Mouse (Mus musculus) kidney, embryonic 14.5 days (tissue): ENCODE measurements around the gene Tcf3. TPM values are rescaled to one million over a fixed set of nuclear protein-coding genes. Genes with fewer than 3 reads are reported as not detected.

Experiments used
- ATAC-seq: fragments of 200-750 bp; cut with Nextera tagmentation; 2 replicates; pipeline ENCODE4 v1.8.0; 2017; ENCODE audit warnings: moderate number of reproducible peaks, mild to moderate bottlenecking, moderate TSS enrichment, moderate library complexity; ENCODE audit not compliant: low FRiP score, low TSS enrichment
- H3K27ac ChIP-seq: fragments of 300-500 bp; sonication (generic); 2 replicates; pipeline ENCODE4 v1.5.1; 2014; ENCODE audit warnings: low read depth, mild to moderate bottlenecking, low read length, moderate library complexity, mixed read lengths
- H3K27me3 ChIP-seq: fragments of 300-500 bp; sonication (generic); 2 replicates; pipeline ENCODE4 v1.6.1; 2014; ENCODE audit warnings: mild to moderate bottlenecking, low read length; ENCODE audit not compliant: control insufficient read depth, insufficient read depth
- H3K36me3 ChIP-seq: fragments of 300-500 bp; sonication (generic); 2 replicates; pipeline ENCODE4 v1.6.1; 2014; ENCODE audit warnings: low read length, mixed read lengths; ENCODE audit not compliant: control insufficient read depth, insufficient read depth
- H3K4me1 ChIP-seq: fragments of 300-500 bp; sonication (generic); 2 replicates; pipeline ENCODE4 v1.6.1; 2014; ENCODE audit warnings: low read length, mixed read lengths; ENCODE audit not compliant: control insufficient read depth, insufficient read depth
- H3K4me2 ChIP-seq: fragments of 300-500 bp; sonication (generic); replicated peaks from 2 replicates; pipeline ENCODE4 v1.6.1; 2014; ENCODE audit warnings: low read depth, mild to moderate bottlenecking, low read length
- H3K4me3 ChIP-seq: fragments of 300-500 bp; sonication (generic); 2 replicates; pipeline ENCODE4 v1.5.1; 2014; ENCODE audit warnings: mild to moderate bottlenecking, low read length
- H3K9ac ChIP-seq: fragments of 300-500 bp; sonication (generic); 2 replicates; pipeline ENCODE4 v1.6.1; 2014; ENCODE audit warnings: low read depth, mild to moderate bottlenecking, low read length, moderate library complexity
- H3K9me3 ChIP-seq: fragments of 300-500 bp; sonication (generic); 2 replicates; pipeline ENCODE4 v1.6.1; 2016; ENCODE audit warnings: low read length; ENCODE audit not compliant: control insufficient read depth
- WGBS: fragments of 180-500 bp; shearing (Covaris S2); extraction: QIAGEN DNeasy Blood & Tissue Kit; methylation state at CpG from one replicate; pipeline ENCODE4 v1.1.7; 2014; 5-methylcytosine and 5-hydroxymethylcytosine counted together
- polyA plus RNA-seq: library from polyadenylated mRNA; unstranded; fragments of >200 nt; fragmentation: Nextera tagmentation; extraction: Ambion mirVana; gene quantifications from 2 replicates; pipeline ENCODE4 v1.2.1, GENCODE M21; 2014

Tcf3 gene
- polyA plus RNA-seq, 1 experiment from 2014 or later, result 162 TPM

DNA sequence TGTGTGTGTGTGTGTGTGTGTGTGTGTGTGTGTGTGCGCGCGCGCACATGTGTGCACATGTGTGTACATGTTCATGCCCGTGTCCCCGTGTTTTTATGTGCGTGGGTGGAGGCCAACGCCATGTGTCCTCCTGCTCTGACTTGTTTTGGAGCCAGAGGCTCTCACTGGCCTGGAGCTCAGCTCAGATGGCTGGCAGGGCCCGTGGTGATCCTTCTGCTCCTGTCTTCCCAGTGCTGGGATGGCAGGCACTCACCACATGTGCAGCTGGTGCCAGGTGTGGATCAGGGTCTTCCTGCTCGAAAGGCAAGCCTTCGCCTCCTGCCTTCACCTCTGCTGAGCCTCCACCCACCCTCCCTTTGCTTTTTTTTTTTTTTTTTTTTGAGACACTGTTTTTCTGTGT is 26.2 kb upstream of the Tcf3 start:
- no peak overlapping the region for H3K9ac ChIP-seq
- no peak for ATAC-seq
- no peaks in the 10 kb centered on the region for H3K9me3 ChIP-seq
- no peaks in the 10 kb centered on the region for H3K36me3 ChIP-seq
- H3K27ac ChIP-seq, result no peak overlapping the region
- 0 out of 2 replicates have a peak, but pooled peaks cover 2% of the 10 kb centered on the region for H3K4me1 ChIP-seq
- H3K27me3 ChIP-seq, result peaks cover 15% of the 10 kb centered on the region
- 90% methylated on average over 11 of the region's 11 CpGs for WGBS
- H3K4me2 ChIP-seq, result no peak overlapping the region
- no peak overlapping the region for H3K4me3 ChIP-seq

DNA sequence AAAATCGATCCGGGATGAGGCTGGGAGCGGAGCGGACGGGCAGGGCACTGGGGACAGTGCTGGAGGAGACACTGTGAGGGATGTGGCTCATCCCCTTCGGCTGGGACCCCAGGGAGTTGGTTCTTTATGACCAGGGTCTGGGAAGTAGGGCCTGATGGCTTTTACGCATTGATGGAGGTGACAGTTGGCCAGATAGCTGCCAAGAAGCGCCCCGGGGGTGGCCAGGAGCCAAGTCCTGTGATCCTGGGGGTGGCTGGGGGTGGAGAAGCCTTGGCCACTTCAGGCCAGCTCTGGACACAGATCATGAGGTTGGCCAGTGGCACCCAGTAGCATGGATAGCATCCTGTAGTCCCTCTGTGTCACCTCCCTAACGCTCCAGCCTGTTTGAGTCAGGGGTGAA is 25.8 kb upstream of the Tcf3 start:
- H3K4me3 ChIP-seq, result no peak overlapping the region
- ATAC-seq, result no peak
- no peaks in the 10 kb centered on the region for H3K4me1 ChIP-seq
- no peaks in the 10 kb centered on the region for H3K36me3 ChIP-seq
- H3K27me3 ChIP-seq, result peaks cover 15% of the 10 kb centered on the region
- H3K9ac ChIP-seq, result no peak overlapping the region
- H3K9me3 ChIP-seq, result no peaks in the 10 kb centered on the region
- H3K27ac ChIP-seq, result no peak overlapping the region
- H3K4me2 ChIP-seq, result no peak overlapping the region
- 52% methylated on average over 10 of the region's 10 CpGs for WGBS

GRCm38 (mm10) chr10:80455697-80456096 is 22.2 kb upstream of the Tcf3 start:
- no peaks in the 10 kb centered on the region for H3K4me1 ChIP-seq
- WGBS, result 85% methylated on average over 5 of the region's 5 CpGs
- H3K4me2 ChIP-seq, result no peak overlapping the region
- no peak overlapping the region for H3K9ac ChIP-seq
- H3K27ac ChIP-seq, result no peak overlapping the region
- H3K36me3 ChIP-seq, result no peaks in the 10 kb centered on the region
- no peaks in the 10 kb centered on the region for H3K9me3 ChIP-seq
- ATAC-seq, result no peak
- H3K4me3 ChIP-seq, result no peak overlapping the region
- peaks cover 10% of the 10 kb centered on the region for H3K27me3 ChIP-seq

DNA sequence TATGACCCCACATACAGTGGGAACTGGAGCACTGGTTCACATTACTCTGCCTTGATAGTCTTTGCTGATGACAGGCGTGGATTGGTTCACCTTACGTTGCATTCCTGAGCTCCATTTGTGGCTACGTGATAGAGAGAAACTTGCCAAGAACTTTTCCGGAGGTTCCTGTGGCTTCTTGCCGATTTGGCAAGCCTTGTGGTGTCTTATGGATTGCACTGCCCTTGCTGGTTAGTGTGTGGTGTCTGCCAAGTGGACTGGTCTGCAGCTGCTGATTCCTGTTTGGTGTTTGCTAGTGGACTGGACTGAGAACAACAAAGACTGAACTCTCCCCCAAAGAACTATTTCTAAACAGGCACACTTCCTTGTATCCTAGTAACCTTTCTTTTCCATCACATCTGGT is 21.3 kb upstream of the Tcf3 start:
- Histone ChIP-seq H3K27ac (no peak overlapping the region), H3K4me1 (no peaks in the 10 kb centered on the region), H3K9ac (no peak overlapping the region), H3K4me2 (no peak overlapping the region), H3K4me3 (no peak overlapping the region), H3K36me3 (no peaks in the 10 kb centered on the region), H3K27me3 (peaks cover 5% of the 10 kb centered on the region), H3K9me3 (no peaks in the 10 kb centered on the region)
- ATAC-seq, result no peak
- WGBS, result 91% methylated on average over 5 of the region's 5 CpGs

DNA sequence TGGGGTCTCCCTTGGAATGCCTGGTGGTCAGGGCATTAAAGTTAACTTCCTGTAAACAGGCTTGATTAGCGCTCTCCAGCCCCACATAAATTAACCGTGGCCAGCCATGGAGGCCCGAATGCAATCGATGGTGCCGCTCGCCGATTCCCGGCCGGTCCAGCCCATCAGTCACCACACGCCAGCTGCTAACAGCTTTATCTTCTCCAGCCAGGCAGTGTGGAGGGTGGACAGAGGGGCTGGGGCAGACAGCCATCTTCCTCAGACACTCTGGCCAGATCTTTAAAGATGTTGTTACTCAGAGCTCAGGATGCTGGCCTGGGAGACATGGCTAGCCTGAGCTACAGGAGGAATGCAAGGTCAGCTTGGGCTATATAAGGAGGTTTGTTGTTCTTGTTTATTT is 20.2 kb upstream of the Tcf3 start:
- Histone ChIP-seq H3K36me3 (no peaks in the 10 kb centered on the region), H3K4me2 (no peak overlapping the region), H3K9ac (no peak overlapping the region), H3K9me3 (no peaks in the 10 kb centered on the region), H3K27ac (no peak overlapping the region), H3K4me3 (no peak overlapping the region), H3K4me1 (no peaks in the 10 kb centered on the region), H3K27me3 (peaks cover 4% of the 10 kb centered on the region)
- no peak for ATAC-seq
- WGBS, result 35% methylated on average over 10 of the region's 10 CpGs

- no peaks in the 10 kb centered on the region for H3K4me1 ChIP-seq
- 7% methylated on average over 6 of the region's 6 CpGs for WGBS
- no peak overlapping the region for H3K9ac ChIP-seq
- no peak overlapping the region for H3K4me3 ChIP-seq
- no peaks in the 10 kb centered on the region for H3K36me3 ChIP-seq
- no peaks in the 10 kb centered on the region for H3K9me3 ChIP-seq
- ATAC-seq, result no peak
- no peak overlapping the region for H3K27ac ChIP-seq
- peaks cover 3% of the 10 kb centered on the region for H3K27me3 ChIP-seq
- no peak overlapping the region for H3K4me2 ChIP-seq
Measured at GRCm38 (mm10) chr10:80450599-80450998, 17.2 kb upstream of the Tcf3 start.

GRCm38 (mm10) chr10:80445898-80446601 is 12.6 kb upstream of the Tcf3 start:
- 7% methylated on average over 26 of the region's 26 CpGs for WGBS
- no peaks in the 10 kb centered on the region for H3K4me1 ChIP-seq
- H3K9ac ChIP-seq, result no peak overlapping the region
- no peaks in the 10 kb centered on the region for H3K9me3 ChIP-seq
- H3K4me2 ChIP-seq, result no peak overlapping the region
- H3K36me3 ChIP-seq, result no peaks in the 10 kb centered on the region
- H3K27ac ChIP-seq, result no peak overlapping the region
- H3K27me3 ChIP-seq, result peaks cover 8% of the 10 kb centered on the region
- ATAC-seq, result peak; percentile 74
- no peak overlapping the region for H3K4me3 ChIP-seq

- Histone ChIP-seq H3K27ac (no peak overlapping the region), H3K36me3 (no peaks in the 10 kb centered on the region), H3K4me1 (no peaks in the 10 kb centered on the region), H3K27me3 (peaks cover 8% of the 10 kb centered on the region), H3K9me3 (no peaks in the 10 kb centered on the region), H3K4me3 (no peak overlapping the region), H3K4me2 (no peak overlapping the region), H3K9ac (no peak overlapping the region)
- 18% methylated on average over 1 of the region's 1 CpGs for WGBS
- ATAC-seq, result no peak
Measured at GRCm38 (mm10) chr10:80445052-80445451, 11.6 kb upstream of the Tcf3 start.

- Histone ChIP-seq H3K9ac (no peak overlapping the region), H3K4me2 (no peak overlapping the region), H3K9me3 (no peaks in the 10 kb centered on the region), H3K4me1 (no peaks in the 10 kb centered on the region), H3K27me3 (peaks cover 8% of the 10 kb centered on the region), H3K4me3 (no peak overlapping the region), H3K27ac (no peak overlapping the region), H3K36me3 (no peaks in the 10 kb centered on the region)
- WGBS, result 44% methylated on average over 5 of the region's 5 CpGs
- ATAC-seq, result peak; percentile 22; the same call in 1 of the 2 replicates
Measured at GRCm38 (mm10) chr10:80444339-80445045, 11.0 kb upstream of the Tcf3 start.
